Mouse (Mus musculus) lung, embryonic 15.5 days (tissue): ENCODE results near the gene Tssc4. TPM values are rescaled to one million over a fixed set of nuclear protein-coding genes. Genes with fewer than 3 reads are reported as not detected.

Experiments
- ATAC-seq: fragments of 200-750 bp; cut with Nextera tagmentation; 2 replicates; pipeline ENCODE4 v1.8.0; 2017; ENCODE audit warnings: moderate number of reproducible peaks, borderline replicate concordance; ENCODE audit not compliant: low FRiP score, low TSS enrichment; ENCODE audit errors: extremely low read depth
- H3K27ac ChIP-seq: fragments of 300-500 bp; sonication (generic); 2 replicates; pipeline ENCODE4 v1.5.1; 2015; ENCODE audit warnings: moderate library complexity, mild to moderate bottlenecking, inconsistent platforms
- H3K27me3 ChIP-seq: fragments of 300-500 bp; sonication (generic); 2 replicates; pipeline ENCODE4 v1.6.1; 2015; ENCODE audit warnings: inconsistent platforms
- H3K36me3 ChIP-seq: fragments of 300-500 bp; sonication (generic); 2 replicates; pipeline ENCODE4 v1.6.1; 2015; ENCODE audit warnings: inconsistent platforms
- H3K4me1 ChIP-seq: fragments of 300-500 bp; sonication (generic); 2 replicates; pipeline ENCODE4 v1.6.1; 2015; ENCODE audit warnings: inconsistent platforms
- H3K4me2 ChIP-seq: fragments of 300-500 bp; sonication (generic); 2 replicates; pipeline ENCODE4 v1.6.1; 2015; ENCODE audit warnings: inconsistent platforms, mild to moderate bottlenecking, moderate library complexity
- H3K4me3 ChIP-seq: fragments of 300-500 bp; sonication (generic); 2 replicates; pipeline ENCODE4 v1.5.1; 2015; ENCODE audit warnings: mild to moderate bottlenecking, inconsistent platforms
- H3K9ac ChIP-seq: fragments of 300-500 bp; sonication (generic); 2 replicates; pipeline ENCODE4 v1.6.1; 2015; ENCODE audit warnings: inconsistent platforms
- H3K9me3 ChIP-seq: fragments of 300-500 bp; sonication (generic); 2 replicates; pipeline ENCODE4 v1.6.1; 2016; ENCODE audit warnings: inconsistent platforms
- WGBS: fragments of 180-500 bp; shearing (Covaris S2); methylation state at CpG from one replicate; pipeline ENCODE4 v1.1.7; 2015; 5-methylcytosine and 5-hydroxymethylcytosine counted together
- polyA plus RNA-seq: library from polyadenylated mRNA; unstranded; fragments of >200 nt; fragmentation: Nextera tagmentation; extraction: Ambion mirVana; gene quantifications from 2 replicates; pipeline ENCODE4 v1.2.1, GENCODE M21; 2015

Tssc4 gene
- polyA plus RNA-seq, 1 experiment from 2014 or later, result 107 TPM

GRCm38 (mm10) chr7:143057667-143058220, 11.3 kb upstream of the Tssc4 start:
- 22% methylated on average over 9 of the region's 9 CpGs for WGBS
- no peaks in the 10 kb centered on the region for H3K27me3 ChIP-seq
- no peak overlapping the region for H3K9ac ChIP-seq
- H3K4me3 ChIP-seq, result no peak overlapping the region
- H3K4me2 ChIP-seq, result peak overlapping the region; percentile 17
- peaks cover 35% of the 10 kb centered on the region for H3K36me3 ChIP-seq
- ATAC-seq, result no peak
- no peaks in the 10 kb centered on the region for H3K9me3 ChIP-seq
- H3K27ac ChIP-seq, result peak overlapping the region; percentile 78
- peaks cover 63% of the 10 kb centered on the region for H3K4me1 ChIP-seq

DNA sequence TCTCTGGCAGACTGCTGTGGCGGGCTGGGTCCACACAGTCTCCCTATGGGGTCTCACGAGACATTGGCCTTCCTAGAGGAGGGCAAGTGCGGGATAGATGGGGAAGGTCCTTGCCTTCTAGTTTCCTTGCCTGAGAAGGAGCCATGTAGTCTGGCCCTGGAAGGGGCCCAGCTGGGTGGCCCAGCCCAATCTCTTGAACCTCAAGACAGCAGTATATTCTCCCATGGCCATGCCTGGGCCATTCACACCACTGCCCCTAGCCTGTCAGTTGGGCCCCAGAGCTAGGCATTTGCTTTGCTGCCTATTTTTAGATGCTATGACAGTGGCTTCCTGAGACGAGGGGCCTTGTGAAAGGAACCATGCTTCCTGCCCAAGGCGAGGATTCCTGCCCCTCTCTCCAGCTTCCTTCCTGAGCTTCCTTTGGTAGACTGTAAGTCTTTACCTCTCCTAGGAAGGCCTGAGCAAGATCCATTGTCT, 10.8 kb upstream of the Tssc4 start:
- peak overlapping the region; percentile 78 for H3K27ac ChIP-seq
- peak; percentile 19; the same call in 1 of the 2 replicates for ATAC-seq
- peaks cover 40% of the 10 kb centered on the region for H3K36me3 ChIP-seq
- H3K27me3 ChIP-seq, result no peaks in the 10 kb centered on the region
- H3K9ac ChIP-seq, result 0 out of 2 replicates have a peak overlapping the region, but pooled peaks have one; percentile 12
- H3K4me3 ChIP-seq, result no peak overlapping the region
- peaks cover 63% of the 10 kb centered on the region for H3K4me1 ChIP-seq
- H3K9me3 ChIP-seq, result no peaks in the 10 kb centered on the region
- 48% methylated on average over 5 of the region's 5 CpGs for WGBS
- H3K4me2 ChIP-seq, result peak overlapping the region; percentile 38

DNA sequence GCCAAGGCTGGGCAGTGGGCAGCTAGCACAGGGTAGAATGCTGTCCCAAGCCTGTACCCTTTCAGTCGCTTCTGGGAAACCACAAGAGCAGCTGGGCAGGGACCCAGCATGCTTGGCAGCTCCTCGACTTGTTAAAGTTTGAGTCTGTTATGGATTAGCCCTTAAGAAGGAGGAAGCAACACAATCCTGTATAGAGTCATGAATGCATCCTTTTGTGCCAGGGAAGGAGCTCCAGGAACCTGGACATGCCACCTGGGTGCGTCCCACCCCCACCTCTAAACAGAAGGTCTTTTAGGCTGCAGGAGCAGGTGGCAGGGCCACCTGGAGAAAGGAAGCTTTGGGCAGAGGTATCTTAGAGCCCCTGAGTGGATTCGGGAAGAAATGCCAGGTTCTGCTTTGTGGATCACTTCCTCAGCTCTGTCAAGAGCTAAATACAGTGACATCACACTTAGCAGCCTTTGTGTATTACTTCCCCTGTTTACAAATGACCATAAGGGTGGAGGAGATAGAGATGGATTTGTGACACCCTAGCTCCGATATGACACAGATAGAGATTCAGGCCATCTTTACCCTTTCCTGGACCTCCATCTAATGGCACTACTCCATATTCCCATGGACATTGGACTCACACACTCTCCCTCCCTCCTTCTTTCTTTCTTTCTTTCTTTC, 9.7 kb upstream of the Tssc4 start:
- Histone ChIP-seq H3K9ac (no peak overlapping the region), H3K4me2 (peak overlapping the region; percentile 38; the same call in 1 of the 2 replicates), H3K9me3 (no peaks in the 10 kb centered on the region), H3K27me3 (no peaks in the 10 kb centered on the region), H3K27ac (peak overlapping the region; percentile 78), H3K4me3 (no peak overlapping the region), H3K4me1 (peaks cover 59% of the 10 kb centered on the region), H3K36me3 (peaks cover 51% of the 10 kb centered on the region)
- no peak for ATAC-seq
- 47% methylated on average over 5 of the region's 5 CpGs for WGBS

- H3K27ac ChIP-seq, result no peak overlapping the region
- WGBS, result 58% methylated on average over 2 of the region's 2 CpGs
- ATAC-seq, result no peak
- no peaks in the 10 kb centered on the region for H3K9me3 ChIP-seq
- no peak overlapping the region for H3K9ac ChIP-seq
- H3K4me2 ChIP-seq, result no peak overlapping the region
- H3K4me1 ChIP-seq, result peaks cover 26% of the 10 kb centered on the region
- no peaks in the 10 kb centered on the region for H3K27me3 ChIP-seq
- H3K36me3 ChIP-seq, result peaks cover 76% of the 10 kb centered on the region
- H3K4me3 ChIP-seq, result no peak overlapping the region
These were observed 6.3 kb upstream of the Tssc4 start for GRCm38 (mm10) chr7:143062704-143063103.

DNA sequence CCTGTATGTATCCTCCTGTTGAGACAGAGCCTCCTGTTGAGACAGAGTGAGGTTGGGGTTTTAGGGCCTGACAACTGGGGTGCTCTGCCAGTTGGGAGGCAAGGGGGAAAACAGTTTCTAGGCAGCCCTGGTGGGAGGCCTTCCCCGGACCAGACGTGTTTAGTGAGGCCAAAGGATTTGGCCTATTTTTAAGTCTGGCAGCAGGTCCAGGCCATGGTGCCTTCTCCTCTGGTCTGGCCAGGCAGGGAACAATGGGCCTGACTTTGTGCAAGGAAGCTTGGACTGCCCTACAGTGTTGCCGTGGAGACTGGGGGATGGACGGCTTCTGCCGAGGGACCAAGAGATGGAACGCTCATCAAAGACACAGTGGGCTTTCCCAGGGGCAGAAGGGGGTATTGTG, 4.8 kb upstream of the Tssc4 start:
- 76% methylated on average over 6 of the region's 6 CpGs for WGBS
- H3K27me3 ChIP-seq, result no peaks in the 10 kb centered on the region

DNA sequence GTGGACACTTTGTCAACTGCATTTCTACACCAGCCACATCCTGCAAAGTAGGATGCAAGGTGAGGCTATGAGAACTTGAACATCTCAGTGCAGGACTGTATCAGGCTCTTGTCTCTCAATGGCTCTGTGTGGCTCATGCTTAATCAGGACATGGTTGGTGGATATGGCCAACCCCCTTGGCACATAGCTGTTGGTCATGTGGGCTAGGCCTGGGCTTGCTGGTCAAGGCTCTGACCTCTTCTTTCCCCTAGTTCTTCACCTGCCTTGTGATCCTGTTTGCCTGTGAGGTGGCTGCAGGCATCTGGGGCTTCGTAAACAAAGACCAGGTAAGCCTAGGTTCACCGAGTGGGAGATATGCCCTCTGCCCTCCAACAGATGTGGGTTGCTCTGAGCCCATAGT, 3.4 kb upstream of the Tssc4 start:
- H3K4me3 ChIP-seq, result no peak overlapping the region
- H3K27me3 ChIP-seq, result no peaks in the 10 kb centered on the region
- H3K9ac ChIP-seq, result no peak overlapping the region
- H3K27ac ChIP-seq, result no peak overlapping the region
- no peaks in the 10 kb centered on the region for H3K9me3 ChIP-seq
- ATAC-seq, result no peak
- no peak overlapping the region for H3K4me2 ChIP-seq
- H3K4me1 ChIP-seq, result peaks cover 19% of the 10 kb centered on the region
- 81% methylated on average over 2 of the region's 2 CpGs for WGBS
- peaks cover 77% of the 10 kb centered on the region for H3K36me3 ChIP-seq

More for the DNA sequence above, 4.8 kb upstream of the Tssc4 start:
- Histone ChIP-seq H3K4me2 (no peak overlapping the region), H3K9me3 (no peaks in the 10 kb centered on the region), H3K36me3 (peaks cover 83% of the 10 kb centered on the region), H3K4me3 (no peak overlapping the region), H3K9ac (no peak overlapping the region), H3K27ac (no peak overlapping the region; the same call in 1 of the 2 replicates), H3K4me1 (peaks cover 22% of the 10 kb centered on the region)
- no peak for ATAC-seq

- H3K36me3 ChIP-seq, result peaks cover 60% of the 10 kb centered on the region
- no peak overlapping the region for H3K9ac ChIP-seq
- no peak overlapping the region for H3K4me2 ChIP-seq
- WGBS, result 70% methylated on average over 2 of the region's 2 CpGs
- ATAC-seq, result no peak
- no peaks in the 10 kb centered on the region for H3K9me3 ChIP-seq
- no peaks in the 10 kb centered on the region for H3K27me3 ChIP-seq
- peaks cover 24% of the 10 kb centered on the region for H3K4me1 ChIP-seq
- H3K4me3 ChIP-seq, result no peak overlapping the region
- H3K27ac ChIP-seq, result 0 out of 2 replicates have a peak overlapping the region, but pooled peaks have one; percentile 95
These were observed 1.6 kb upstream of the Tssc4 start for GRCm38 (mm10) chr7:143067469-143067868.

- peak overlapping the region; percentile 95 for H3K27ac ChIP-seq
- H3K4me3 ChIP-seq, result no peak overlapping the region
- H3K27me3 ChIP-seq, result no peaks in the 10 kb centered on the region
- WGBS, result 77% methylated on average over 3 of the region's 3 CpGs
- H3K9ac ChIP-seq, result no peak overlapping the region
- H3K9me3 ChIP-seq, result no peaks in the 10 kb centered on the region
- no peak overlapping the region for H3K4me2 ChIP-seq
- no peak for ATAC-seq
- H3K4me1 ChIP-seq, result peaks cover 24% of the 10 kb centered on the region
- H3K36me3 ChIP-seq, result peaks cover 55% of the 10 kb centered on the region
These were observed 1.2 kb upstream of the Tssc4 start for GRCm38 (mm10) chr7:143067897-143068296.

DNA sequence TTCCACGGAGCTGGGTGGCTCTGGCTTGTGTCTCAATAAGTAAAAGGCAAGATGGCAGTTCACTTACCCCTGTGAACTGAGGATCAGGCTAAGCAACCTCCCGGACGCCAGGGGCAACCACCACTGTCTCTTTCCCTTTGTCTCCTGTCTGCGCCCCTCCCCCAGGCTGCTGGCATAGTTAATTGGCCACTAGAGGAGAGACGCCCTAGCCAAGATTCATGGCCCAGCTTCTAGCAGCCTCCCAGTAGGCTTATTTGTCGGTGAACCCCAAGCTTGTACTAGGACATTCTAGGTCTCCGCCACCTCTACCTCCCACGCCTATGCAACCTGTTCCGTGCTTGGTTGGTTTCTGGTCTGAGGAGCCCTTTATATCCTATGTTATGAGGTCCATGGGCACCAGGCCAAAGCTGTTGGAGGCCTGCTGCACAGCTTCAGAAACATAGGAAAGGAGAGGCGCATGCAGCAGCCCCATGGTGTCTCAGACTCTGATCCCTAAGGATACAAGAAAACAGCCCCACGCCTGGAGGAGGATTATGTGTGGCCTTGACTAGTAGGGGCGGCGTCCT, 650 bp upstream of the Tssc4 start:
- ATAC-seq, result no peak
- Histone ChIP-seq H3K9me3 (no peaks in the 10 kb centered on the region), H3K4me2 (peak overlapping the region; percentile 98), H3K36me3 (peaks cover 50% of the 10 kb centered on the region), H3K27ac (peak overlapping the region; percentile 95), H3K9ac (peak overlapping the region; percentile 22; the same call in 1 of the 2 replicates), H3K27me3 (no peaks in the 10 kb centered on the region), H3K4me1 (peaks cover 24% of the 10 kb centered on the region), H3K4me3 (peak overlapping the region; percentile 88)
- WGBS, result 48% methylated on average over 13 of the region's 13 CpGs

- peak overlapping the region; percentile 96 for H3K9ac ChIP-seq
- H3K4me1 ChIP-seq, result peaks cover 24% of the 10 kb centered on the region
- peak; percentile 4; the same call in 1 of the 2 replicates for ATAC-seq
- peak overlapping the region; percentile 98 for H3K4me2 ChIP-seq
- WGBS, result 6% methylated on average over 30 of the region's 30 CpGs
- H3K27me3 ChIP-seq, result no peaks in the 10 kb centered on the region
- H3K27ac ChIP-seq, result peak overlapping the region; percentile 95
- H3K9me3 ChIP-seq, result no peaks in the 10 kb centered on the region
- H3K36me3 ChIP-seq, result peaks cover 36% of the 10 kb centered on the region
- H3K4me3 ChIP-seq, result peak overlapping the region; percentile 88
These were observed 827 bp downstream of the Tssc4 start for GRCm38 (mm10) chr7:143069751-143070400.

DNA sequence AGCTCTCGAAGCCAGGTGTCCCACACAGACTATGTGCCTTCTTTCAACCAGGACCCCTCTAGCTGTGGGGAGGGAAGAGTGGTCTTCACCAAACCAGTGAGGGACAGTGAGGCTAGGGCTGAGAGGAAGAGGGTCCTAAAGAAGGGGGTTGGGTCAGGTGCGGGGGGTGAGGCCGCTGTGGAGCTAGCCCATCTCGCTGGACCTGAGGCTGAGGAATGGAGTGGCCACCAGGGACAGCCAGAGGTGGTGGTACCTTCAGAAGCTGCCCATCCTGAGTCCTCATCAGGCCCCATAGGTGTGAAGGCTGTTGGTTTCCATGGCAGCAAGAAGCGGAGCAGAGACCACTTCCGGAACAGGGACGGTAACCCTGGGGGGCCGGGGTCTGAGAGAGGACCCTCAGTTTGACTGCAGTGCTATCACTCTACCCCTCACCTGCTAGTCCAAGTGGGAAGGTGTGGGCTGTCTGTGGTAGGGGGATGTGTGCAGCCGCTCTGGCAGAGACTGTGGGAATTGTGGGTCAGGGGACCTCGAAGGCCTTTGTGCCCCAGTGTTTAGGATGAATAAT, 1.5 kb downstream of the Tssc4 start:
- 85% methylated on average over 10 of the region's 10 CpGs for whole genome bisulfite sequencing
- H3K4me1 ChIP-seq, result peaks cover 24% of the 10 kb centered on the region
- H3K27ac ChIP-seq, result no peak overlapping the region
- H3K9me3 ChIP-seq, result no peaks in the 10 kb centered on the region
- H3K9ac ChIP-seq, result peak overlapping the region; percentile 96
- no peaks in the 10 kb centered on the region for H3K27me3 ChIP-seq
- peak overlapping the region; percentile 88 for H3K4me3 ChIP-seq
- no peak for ATAC-seq
- peak overlapping the region; percentile 98 for H3K4me2 ChIP-seq
- H3K36me3 ChIP-seq, result peaks cover 28% of the 10 kb centered on the region
